Mouse (Mus musculus): ENCODE results near the gene Sh3kbp1. TPM values are rescaled to one million over a fixed set of nuclear protein-coding genes. Genes with fewer than 3 reads are reported as not detected.

Sh3kbp1 gene
- total and polyA plus RNA-seq, 3 experiments = 18.6 to 37.7 TPM; not detected in 1

GRCm38 (mm10) chrX:159597502-159597901, 29.6 kb upstream of the Sh3kbp1 start:
- H3K27ac ChIP-seq (ENCODE audit: control insufficient read depth, low read depth, low read length) = no peak overlapping the region
- peak; percentile 64 for DNase-seq (ENCODE audit: low read depth, low spot score)
- TF ChIP-seq ETS1 (IDR thresholded peaks at IDR 0.05; ENCODE audit: low read depth, low read length) (peak; percentile 41; the same call in 1 of the 2 replicates), CHD1 (IDR thresholded peaks at IDR 0.05; ENCODE audit: low read depth, low read length) (no peak), MYC (IDR thresholded peaks at IDR 0.05; ENCODE audit: low read depth, low read length) (no peak), ELF1 (IDR thresholded peaks at IDR 0.05; ENCODE audit: low read depth, low read length) (no peak), POLR2AphosphoS5 (IDR thresholded peaks at IDR 0.05; ENCODE audit: borderline replicate concordance, low read depth, low read length) (no peak), MAZ (IDR thresholded peaks at IDR 0.05; ENCODE audit: low read depth, low read length) (no peak), POLR2AphosphoS2 (IDR thresholded peaks at IDR 0.05; ENCODE audit: low read length) (no peak), ZNF384 (IDR thresholded peaks at IDR 0.05; ENCODE audit: low read depth, low read length) (peak; percentile 70), GATA1 (IDR thresholded peaks at IDR 0.05; ENCODE audit: low read depth, low read length) (peak; percentile 64), TAL1 (IDR thresholded peaks at IDR 0.05; ENCODE audit: low read length) (peak; percentile 64), EP300 (IDR thresholded peaks at IDR 0.05; ENCODE audit: low read depth in 1 of 2, low read length in 2 of 2) (peak; percentile 62 to 72), RAD21 (IDR thresholded peaks at IDR 0.05; ENCODE audit: low read depth, low read length) (no peak), SIN3A (IDR thresholded peaks at IDR 0.05; ENCODE audit: low read length) (no peak), TCF12 (IDR thresholded peaks at IDR 0.05; ENCODE audit: low read depth, low read length) (peak; percentile 72), RCOR1 (IDR thresholded peaks at IDR 0.05; ENCODE audit: low read depth, low read length) (no peak), HCFC1 (IDR thresholded peaks at IDR 0.05; ENCODE audit: low read depth, low read length) (no peak), CHD2 (IDR thresholded peaks at IDR 0.05; ENCODE audit: low read length) (no peak), MEF2A (IDR thresholded peaks at IDR 0.05; ENCODE audit: extremely low read depth, insufficient replicate concordance, low read depth, low read length, poor library complexity, severe bottlenecking) (no peak), USF1 (IDR thresholded peaks at IDR 0.05; ENCODE audit: low read depth, low read length) (peak; percentile 73)
- H3K79me2 ChIP-seq (ENCODE audit: control insufficient read depth, insufficient read depth, low read length, poor library complexity) = no peaks in the 10 kb centered on the region
- no peaks in the 10 kb centered on the region for H3K9me3 ChIP-seq (replicated peaks; ENCODE audit: insufficient read depth, low read length)
- no peaks in the 10 kb centered on the region for H3K27me3 ChIP-seq (ENCODE audit: control insufficient read depth in 1 of 2, insufficient read depth in 2 of 2, low read length in 2 of 2)
- H3K36me3 ChIP-seq (ENCODE audit: control insufficient read depth in 1 of 2, insufficient read depth in 2 of 2, low read length in 2 of 2) = peaks cover under 1 to 10% of the 10 kb centered on the region in 2 experiments; a peak in 2 of 4 replicates
- H3K9ac ChIP-seq (ENCODE audit: control insufficient read depth, low read depth, low read length, poor library complexity, severe bottlenecking) = no peak overlapping the region
- H3K4me3 ChIP-seq (ENCODE audit: control insufficient read depth in 1 of 2, insufficient read depth in 1 of 2, low read depth in 2 of 2, low read length in 2 of 2) = no peak overlapping the region
- H3K4me1 ChIP-seq (ENCODE audit: control insufficient read depth in 1 of 2, insufficient read depth in 2 of 2, low read length in 2 of 2) = peaks cover 3 to 4% of the 10 kb centered on the region in 2 experiments; a peak in 2 of 4 replicates

DNA sequence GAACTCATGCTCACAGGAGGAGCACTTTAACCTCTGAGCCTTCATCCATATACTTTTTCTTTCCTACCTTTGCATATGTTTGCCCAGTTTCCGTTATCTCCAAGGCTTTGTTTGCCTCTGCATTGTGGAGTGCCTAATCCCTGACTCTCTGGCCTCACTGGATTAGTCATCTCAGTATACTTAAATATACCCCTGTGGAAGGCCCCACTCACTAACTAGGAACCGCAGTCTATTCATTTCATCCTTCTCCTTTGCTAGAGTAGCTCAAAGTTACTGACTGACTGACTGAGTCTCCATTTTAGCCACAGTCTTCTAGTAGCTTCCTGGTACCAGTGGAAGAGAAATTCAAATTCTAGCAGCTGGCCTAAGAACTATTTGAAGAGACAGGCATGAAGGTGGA, 22.2 kb upstream of the Sh3kbp1 start:
- no peak overlapping the region for H3K9ac ChIP-seq (ENCODE audit: control insufficient read depth, low read depth, low read length, poor library complexity, severe bottlenecking)
- no peak overlapping the region for H3K27ac ChIP-seq (ENCODE audit: control insufficient read depth, low read depth, low read length)
- no peaks in the 10 kb centered on the region for H3K9me3 ChIP-seq (replicated peaks; ENCODE audit: insufficient read depth, low read length)
- DNase-seq (ENCODE audit: low read depth, low spot score) = no peak
- no peak for TF ChIP-seq SMC3 (IDR thresholded peaks at IDR 0.05; ENCODE audit: low read depth, low read length)
- no peak for TF ChIP-seq ZMIZ1 (IDR thresholded peaks at IDR 0.05; ENCODE audit: low read depth, low read length)
- TF ChIP-seq E2F4 (IDR thresholded peaks at IDR 0.05; ENCODE audit: borderline replicate concordance, low read depth, low read length) = no peak
- no peak for TF ChIP-seq ETS1 (IDR thresholded peaks at IDR 0.05; ENCODE audit: low read depth, low read length)
- TF ChIP-seq MAZ (IDR thresholded peaks at IDR 0.05; ENCODE audit: low read depth, low read length) = no peak
- H3K4me3 ChIP-seq (ENCODE audit: control insufficient read depth in 1 of 2, insufficient read depth in 1 of 2, low read depth in 2 of 2, low read length in 2 of 2) = no peak overlapping the region
- H3K36me3 ChIP-seq (ENCODE audit: control insufficient read depth in 1 of 2, insufficient read depth in 2 of 2, low read length in 2 of 2) = no peaks in the 10 kb centered on the region; a peak in 1 of 4 replicates
- no peaks in the 10 kb centered on the region for H3K27me3 ChIP-seq (ENCODE audit: control insufficient read depth in 1 of 2, insufficient read depth in 2 of 2, low read length in 2 of 2)
- H3K4me1 ChIP-seq (ENCODE audit: control insufficient read depth in 1 of 2, insufficient read depth in 2 of 2, low read length in 2 of 2) = peaks cover 0 to 4% of the 10 kb centered on the region in 2 experiments; a peak in 2 of 4 replicates
- no peaks in the 10 kb centered on the region for H3K79me2 ChIP-seq (ENCODE audit: control insufficient read depth, insufficient read depth, low read length, poor library complexity)
